Mouse (Mus musculus) megakaryocyte, embryonic 14.5 days (primary cell): Measurements from ENCODE around the gene Slc22a23.

Source experiments
- FLI1 ChIP-seq: IDR thresholded peaks from 2 replicates; pipeline ENCODE4 v1.6.1; 2012; ENCODE audit warnings: low read length, inconsistent platforms, mixed read lengths
- GATA1 ChIP-seq: IDR thresholded peaks from 3 replicates; pipeline ENCODE4 v1.6.1; 2012; ENCODE audit warnings: mixed read lengths, low read length, inconsistent platforms, borderline replicate concordance

GRCm38 (mm10) chr13:34246821-34247220, 98.2 kb downstream of the Slc22a23 start:
- no peak for TF ChIP-seq GATA1
- no peak for TF ChIP-seq FLI1
